Mouse (Mus musculus) brain, embryonic 18.5 days (tissue): ENCODE measurements at regions not wholly inside any gene's neighbourhood (a gene's known extent, or its start where the extent isn't known, plus 50 kb on each side); places are given as distances from the start of the nearest gene placed in this dataset.
"Not testable (repeated sequence)": the region's sequence is repeated elsewhere in the genome, so short reads cannot be mapped to it uniquely, and the experiment has no call there.

Experiments used
- DNase-seq: peaks from one replicate; pipeline ENCODE4 v3.0.0-alpha.2; 2012; ENCODE audit warnings: low read depth, low spot score

DNA sequence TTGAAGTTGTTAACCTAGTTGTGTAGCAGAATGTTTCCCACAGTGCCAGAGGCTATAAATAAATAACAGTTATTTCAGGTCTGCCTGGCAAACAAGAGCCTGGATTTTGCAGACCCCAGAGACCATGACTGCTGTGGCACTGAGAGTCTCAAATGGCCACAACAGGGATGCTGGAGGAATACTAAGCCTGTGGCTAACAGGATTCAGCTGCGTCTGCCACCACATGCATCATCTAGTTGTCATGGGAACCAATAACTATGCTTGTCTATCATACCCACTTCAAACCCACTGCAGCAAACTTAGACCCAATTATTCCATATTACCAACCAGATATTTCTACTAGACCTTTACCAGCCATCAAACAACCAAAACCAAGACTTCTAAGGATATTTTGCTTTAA lies 385.4 kb downstream of the Mat2b start:
- DNase-seq, result peak; percentile 14

DNA sequence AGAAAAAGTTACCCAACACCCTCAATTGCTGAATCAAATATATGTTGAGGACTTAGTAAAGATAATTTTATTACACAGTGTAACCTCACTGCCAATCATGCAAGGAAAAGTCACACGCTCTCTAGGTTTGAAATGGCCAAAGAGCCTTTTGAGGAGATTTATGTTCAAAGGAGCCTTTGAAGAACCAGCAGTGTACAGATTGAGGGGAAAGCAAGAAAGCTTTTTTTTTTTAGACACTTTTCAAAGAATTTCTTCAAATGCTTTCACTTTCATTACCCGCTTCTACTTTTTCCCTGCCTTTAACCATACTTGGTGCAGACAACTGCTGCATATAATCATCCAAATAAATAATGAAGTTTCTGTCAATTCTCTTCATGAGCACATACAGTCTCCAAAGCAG lies 392.4 kb downstream of the Mat2b start:
- DNase-seq, result no peak

DNA sequence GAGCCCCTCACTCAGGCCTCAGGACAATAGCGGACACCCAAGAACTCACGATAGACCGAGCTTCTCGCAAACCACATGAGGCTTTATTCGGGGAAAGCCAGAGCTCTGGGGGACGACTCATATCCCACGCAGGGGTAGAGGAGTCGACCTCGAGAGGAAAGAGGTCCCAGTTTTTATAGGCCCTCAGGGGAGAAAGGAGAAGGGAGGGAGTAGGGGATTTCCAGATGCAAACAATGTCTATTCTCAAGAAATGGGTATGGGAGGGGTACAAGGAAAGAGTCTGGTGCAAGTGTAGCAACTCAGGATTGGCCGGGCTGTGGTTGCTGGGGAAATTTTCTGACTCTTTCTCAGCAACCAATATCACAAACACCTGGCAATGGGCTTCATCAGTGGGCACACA lies 395.0 kb downstream of the Mat2b start:
- not testable (repeated sequence) for DNase-seq

DNA sequence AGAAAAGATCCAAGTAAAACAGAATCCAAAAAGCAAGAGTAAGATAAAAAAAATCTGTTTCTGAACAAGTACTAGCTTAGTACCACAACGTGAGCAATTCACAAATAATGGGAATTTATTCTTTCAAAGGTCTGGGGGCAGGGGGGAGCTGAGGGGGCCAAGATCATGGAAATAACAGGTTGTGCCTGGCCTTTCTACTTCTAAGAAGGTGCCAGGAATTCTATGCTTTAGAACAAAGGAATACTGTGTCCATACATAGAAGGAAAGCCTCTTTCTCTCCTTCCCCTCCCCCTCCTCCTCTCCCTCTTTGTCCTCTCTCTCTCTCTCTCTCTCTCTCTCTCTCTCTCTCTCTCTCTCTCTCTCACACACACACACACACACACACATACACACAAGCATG lies 408.1 kb downstream of the Mat2b start:
- no peak for DNase-seq

- no peak for DNase-seq
Measured at GRCm38 (mm10) chr11:40286391-40286790, 408.6 kb downstream of the Mat2b start.

DNA sequence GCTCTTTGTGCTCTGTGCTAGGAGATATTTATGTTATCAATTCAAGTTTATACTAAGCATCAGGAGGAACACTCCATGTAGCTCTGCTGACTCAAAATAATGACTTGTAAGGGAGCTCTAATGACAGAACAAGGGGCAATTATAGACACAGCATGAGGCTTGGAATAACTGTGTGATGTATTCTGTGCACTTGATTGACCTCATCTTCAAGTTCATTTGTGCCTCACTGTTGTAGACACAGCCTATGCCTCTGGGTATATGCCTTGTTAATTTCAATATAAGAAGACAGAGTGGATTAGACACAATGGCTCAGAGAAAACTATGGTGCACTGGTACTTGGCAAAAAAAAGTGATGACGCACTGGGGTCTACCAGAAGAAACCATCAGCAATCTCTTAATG lies 418.3 kb downstream of the Mat2b start:
- no peak for DNase-seq

- DNase-seq, result no peak
Measured at GRCm38 (mm10) chr11:40253123-40253522, 441.9 kb downstream of the Mat2b start.

- no peak for DNase-seq
Measured at GRCm38 (mm10) chr11:40252399-40252798, 442.6 kb downstream of the Mat2b start.

- no peak for DNase-seq
Measured at GRCm38 (mm10) chr11:40251131-40251530, 443.9 kb downstream of the Mat2b start.

GRCm38 (mm10) chr11:40216391-40216790 lies 478.6 kb downstream of the Mat2b start:
- no peak for DNase-seq
